Mouse (Mus musculus): ENCODE data around the gene Nedd4.

- TF ChIP-seq POLR2A (IDR thresholded peaks at IDR 0.05; ENCODE audit: control insufficient read depth, extremely low read depth, insufficient read depth, low read length, poor library complexity) (no peak), CTCF (IDR thresholded peaks at IDR 0.05; ENCODE audit: borderline replicate concordance, control insufficient read depth, extremely low read depth, insufficient read depth, low read length, poor library complexity) (no peak)
These were observed 16.6 kb downstream of the Nedd4 start for GRCm38 (mm10) chr9:72678771-72679170.
